Mouse (Mus musculus) forebrain, embryonic 10.5 days (tissue): ENCODE results near the gene Aftph. TPM values are rescaled to one million over a fixed set of nuclear protein-coding genes. Genes with fewer than 3 reads are reported as not detected.

Experiments used
- DNase-seq: peaks from one replicate; pipeline ENCODE4 v3.0.0-alpha.2; 2017; ENCODE audit warnings: low spot score; ENCODE audit errors: extremely low spot score
- H3K27ac ChIP-seq: fragments of 300-500 bp; sonication (generic); 2 replicates; pipeline ENCODE4 v1.5.1; 2016; ENCODE audit warnings: mild to moderate bottlenecking
- H3K27me3 ChIP-seq: fragments of 300-500 bp; sonication (generic); 2 replicates; pipeline ENCODE4 v1.6.1; 2016; ENCODE audit warnings: mild to moderate bottlenecking; ENCODE audit not compliant: poor library complexity, severe bottlenecking
- H3K36me3 ChIP-seq: fragments of 300-500 bp; sonication (generic); replicated peaks from 2 replicates; pipeline ENCODE4 v1.6.1; 2016; ENCODE audit warnings: mild to moderate bottlenecking, moderate library complexity
- H3K4me1 ChIP-seq: fragments of 300-500 bp; sonication (generic); 2 replicates; pipeline ENCODE4 v1.6.1; 2016
- H3K4me3 ChIP-seq: fragments of 300-500 bp; sonication (generic); 2 replicates; pipeline ENCODE4 v1.5.1; 2016; ENCODE audit warnings: mild to moderate bottlenecking, moderate library complexity
- H3K9me3 ChIP-seq: fragments of 300-500 bp; sonication (generic); 2 replicates; pipeline ENCODE4 v1.6.1; 2016; ENCODE audit warnings: mild to moderate bottlenecking, moderate library complexity
- WGBS: fragments of 180-500 bp; shearing (Covaris S2); methylation state at CpG from one replicate; pipeline ENCODE4 v1.1.7; 2016; 5-methylcytosine and 5-hydroxymethylcytosine counted together
- polyA plus RNA-seq: library from polyadenylated mRNA; unstranded; fragments of >200 nt; fragmentation: Nextera tagmentation; extraction: Ambion mirVana; gene quantifications from 2 replicates; pipeline ENCODE4 v1.2.1, GENCODE M21; 2016

Gene Aftph
- 20.5 and 21.9 TPM in 2 replicates for polyA plus RNA-seq

DNA sequence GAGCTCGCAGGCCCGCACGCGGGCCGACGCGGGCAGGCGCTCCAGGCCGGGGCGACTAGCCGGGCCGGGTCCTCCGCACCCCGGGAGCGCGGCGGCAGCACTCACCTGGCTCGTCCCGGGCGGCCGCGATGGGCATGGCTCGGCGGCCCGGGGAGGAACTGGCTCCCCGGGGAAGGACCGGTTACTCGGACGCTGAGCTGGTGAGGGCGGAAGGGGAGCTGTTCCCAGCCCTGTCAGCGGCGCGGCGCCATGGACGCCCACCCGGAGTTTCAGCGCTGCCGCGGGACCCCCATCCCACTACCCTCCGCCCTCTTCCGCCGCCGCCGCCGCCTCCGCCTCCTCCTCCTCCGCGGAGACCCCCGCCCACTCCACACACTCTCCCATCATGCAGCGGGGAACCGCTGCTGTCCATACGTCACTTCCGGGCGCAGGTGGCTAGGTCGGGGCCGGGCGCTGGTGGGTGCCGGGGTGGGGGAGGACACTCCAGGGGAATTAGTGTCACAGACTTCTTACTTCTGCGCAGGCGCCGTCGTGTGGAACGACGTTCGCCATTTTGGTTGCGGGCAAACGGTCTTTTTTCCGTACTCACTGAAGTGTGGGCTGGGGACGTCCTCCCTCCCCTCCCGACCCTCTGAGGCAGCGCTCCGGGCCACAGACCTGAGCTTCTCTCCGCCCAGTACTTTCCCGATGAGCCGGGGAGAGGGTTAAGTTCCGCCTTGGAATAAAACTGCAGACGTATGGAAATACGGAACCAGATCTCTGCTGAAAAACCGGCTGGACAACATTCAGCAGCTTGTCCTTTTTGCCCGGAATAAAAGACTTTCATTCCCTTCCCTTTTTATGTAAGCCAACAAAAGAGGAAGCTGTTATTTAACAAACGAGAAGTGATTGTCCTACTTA, at the start of gene Aftph:
Aftph (minus strand) TSS at position 389 of the 900 bp plus-strand sequence.
- H3K4me3 ChIP-seq: peak within 1 kb of the TSS; percentile 97
- under 1% methylated on average over 75 of the region's 81 CpGs for WGBS
- H3K36me3 ChIP-seq: peaks cover 7% of the 10 kb centered on the region; the same call in 1 of the 2 replicates
- DNase-seq: peak; percentile 100
- no peaks in the 10 kb centered on the region for H3K27me3 ChIP-seq
- H3K9me3 ChIP-seq: no peaks in the 10 kb centered on the region
- H3K4me1 ChIP-seq: peaks cover 14% of the 10 kb centered on the region
- peak within 1 kb of the TSS; percentile 91 for H3K27ac ChIP-seq

DNA sequence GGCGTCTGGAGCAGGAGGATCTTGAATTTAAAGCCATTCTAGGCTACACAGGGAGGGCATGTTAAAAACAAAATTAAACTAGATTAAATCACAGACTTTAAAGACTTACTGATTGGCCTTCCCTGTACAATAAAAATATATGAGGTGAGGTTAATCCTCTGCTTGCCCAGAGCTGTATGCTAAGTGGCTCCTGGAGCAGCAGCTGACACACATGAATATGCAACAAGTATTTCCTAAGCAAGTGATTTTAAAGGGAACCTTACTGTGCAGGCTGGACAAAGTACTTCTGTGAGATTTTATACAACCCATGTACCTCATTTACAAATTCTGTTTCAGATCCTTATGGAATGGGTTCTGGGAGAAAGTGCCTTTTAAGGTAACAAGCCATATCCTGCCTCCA, 47.6 kb upstream of the Aftph start:
- Histone ChIP-seq H3K4me3 (no peak overlapping the region), H3K27ac (no peak overlapping the region), H3K9me3 (peaks cover 13% of the 10 kb centered on the region; the same call in 1 of the 2 replicates), H3K36me3 (no peaks in the 10 kb centered on the region), H3K4me1 (0 out of 2 replicates have a peak, but pooled peaks cover 1% of the 10 kb centered on the region), H3K27me3 (no peaks in the 10 kb centered on the region)
- no peak for DNase-seq
- 71% methylated on average over 1 of the region's 1 CpGs for WGBS

DNA sequence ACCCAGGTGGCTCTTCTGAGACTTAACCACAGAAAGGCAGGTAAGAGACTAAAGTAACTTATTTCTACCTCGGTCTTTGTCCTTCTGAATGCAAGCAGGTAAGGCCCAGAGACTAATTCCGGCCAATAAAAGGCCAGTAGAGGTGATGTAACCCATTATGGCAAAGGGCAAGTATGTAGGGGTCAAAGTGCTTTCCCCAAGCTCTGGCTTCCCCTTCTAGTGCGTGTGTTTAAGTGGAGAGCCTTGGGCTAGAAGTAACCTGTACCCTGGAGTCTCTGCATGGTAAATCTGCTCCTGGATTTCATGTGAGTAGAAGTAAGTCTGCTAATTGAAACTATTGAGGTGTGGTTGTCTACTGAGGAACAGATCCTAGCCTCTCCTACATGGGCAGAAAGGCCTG, 46.7 kb upstream of the Aftph start:
- no peaks in the 10 kb centered on the region for H3K4me1 ChIP-seq
- H3K27ac ChIP-seq: no peak overlapping the region
- H3K36me3 ChIP-seq: no peaks in the 10 kb centered on the region
- 75% methylated on average over 3 of the region's 3 CpGs for WGBS
- no peaks in the 10 kb centered on the region for H3K27me3 ChIP-seq
- no peak overlapping the region for H3K4me3 ChIP-seq
- H3K9me3 ChIP-seq: peaks cover 15% of the 10 kb centered on the region; the same call in 1 of the 2 replicates
- DNase-seq: no peak

DNA sequence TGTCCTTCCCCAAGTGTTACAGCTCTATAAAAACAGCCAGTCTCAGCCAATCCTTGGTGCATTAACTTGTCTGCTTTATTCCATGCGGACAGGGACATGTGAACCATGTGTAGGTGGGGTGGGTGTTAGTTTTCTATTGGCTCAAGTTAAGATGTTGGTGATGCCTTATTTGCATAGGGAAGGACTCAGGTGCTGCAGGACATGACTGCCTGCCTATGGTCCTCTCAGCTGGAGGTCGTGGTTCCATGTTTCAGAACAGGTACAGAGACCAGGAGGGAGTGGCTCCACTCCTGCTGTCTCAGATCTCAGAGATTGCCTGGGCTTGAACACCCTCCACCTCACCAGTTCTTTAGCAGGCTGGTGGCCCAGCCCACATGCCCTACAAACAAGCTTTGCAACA, 44.8 kb upstream of the Aftph start:
- Histone ChIP-seq H3K9me3 (peaks cover 15% of the 10 kb centered on the region; the same call in 1 of the 2 replicates), H3K36me3 (no peaks in the 10 kb centered on the region), H3K27me3 (no peaks in the 10 kb centered on the region), H3K4me1 (no peaks in the 10 kb centered on the region), H3K27ac (no peak overlapping the region), H3K4me3 (no peak overlapping the region)
- 74% methylated on average over 2 of the region's 2 CpGs for WGBS
- no peak for DNase-seq

DNA sequence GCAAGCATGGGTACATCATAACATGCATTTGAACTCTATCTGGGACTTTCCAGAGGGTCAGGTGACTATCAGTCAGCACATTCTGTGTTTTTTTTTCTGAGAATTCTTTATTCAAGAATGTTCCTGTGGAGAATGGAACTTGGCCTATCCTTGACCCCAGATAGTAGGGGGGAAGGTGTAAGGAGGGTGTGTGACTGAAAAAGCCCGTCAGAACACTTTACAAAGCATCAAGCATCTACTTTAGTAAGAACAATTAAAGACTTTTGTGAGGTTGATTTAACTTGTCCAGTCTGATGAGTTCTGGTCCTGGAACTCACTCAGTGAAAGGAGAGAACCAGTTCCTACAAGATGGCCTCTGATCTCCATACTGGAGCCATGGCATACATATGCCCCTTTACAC, 43.8 kb upstream of the Aftph start:
- H3K27me3 ChIP-seq: no peaks in the 10 kb centered on the region
- 85% methylated on average over 1 of the region's 1 CpGs for WGBS
- H3K9me3 ChIP-seq: peaks cover 15% of the 10 kb centered on the region; the same call in 1 of the 2 replicates
- no peaks in the 10 kb centered on the region for H3K4me1 ChIP-seq
- no peak overlapping the region for H3K4me3 ChIP-seq
- no peak overlapping the region for H3K27ac ChIP-seq
- no peak for DNase-seq
- H3K36me3 ChIP-seq: no peaks in the 10 kb centered on the region

DNA sequence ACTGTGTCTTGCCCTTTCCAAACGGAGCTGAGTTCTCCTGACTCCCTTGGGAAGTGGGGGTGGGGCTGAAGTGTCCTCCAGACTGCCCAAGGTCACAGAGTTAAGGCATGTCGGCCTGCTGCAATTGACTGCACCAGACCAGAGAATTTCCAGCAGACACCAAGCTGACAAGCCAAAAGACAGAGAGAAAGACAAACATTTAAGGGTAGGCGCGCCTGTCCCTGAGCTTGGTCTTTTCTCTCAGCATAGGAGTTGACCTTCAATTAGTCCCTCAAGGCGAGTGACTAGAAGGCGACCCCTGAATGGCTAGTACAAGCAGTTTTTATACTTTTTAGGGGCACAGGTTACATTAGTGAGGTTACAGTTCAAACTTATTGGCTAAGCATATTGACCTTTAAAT, 43.4 kb upstream of the Aftph start:
- Histone ChIP-seq H3K27ac (no peak overlapping the region), H3K36me3 (no peaks in the 10 kb centered on the region), H3K27me3 (no peaks in the 10 kb centered on the region), H3K9me3 (peaks cover 15% of the 10 kb centered on the region; the same call in 1 of the 2 replicates), H3K4me1 (no peaks in the 10 kb centered on the region), H3K4me3 (no peak overlapping the region)
- WGBS: 91% methylated on average over 6 of the region's 6 CpGs
- no peak for DNase-seq

DNA sequence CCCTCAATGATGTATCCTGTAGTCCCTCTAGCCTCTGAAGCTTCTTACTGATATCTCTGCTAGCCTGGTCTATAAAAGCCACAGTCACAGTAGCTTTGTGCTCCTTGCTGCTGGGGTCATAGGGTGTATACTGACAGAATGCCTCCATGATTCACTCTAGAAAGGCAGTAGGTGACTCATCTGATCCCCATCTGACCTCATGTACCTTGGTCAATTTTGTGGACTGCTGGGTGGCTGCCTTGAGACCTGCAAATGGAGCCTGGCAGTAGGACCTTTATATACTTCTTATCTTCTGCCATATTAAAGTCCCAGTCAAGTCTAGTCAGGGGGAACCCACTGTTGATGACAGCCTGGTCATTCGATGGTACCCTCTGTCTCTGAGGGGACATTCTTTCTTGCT, 42.1 kb upstream of the Aftph start:
- Histone ChIP-seq H3K27me3 (no peaks in the 10 kb centered on the region), H3K36me3 (no peaks in the 10 kb centered on the region), H3K27ac (no peak overlapping the region), H3K4me3 (no peak overlapping the region), H3K9me3 (peaks cover 15% of the 10 kb centered on the region; the same call in 1 of the 2 replicates), H3K4me1 (no peaks in the 10 kb centered on the region)
- 97% methylated on average over 1 of the region's 1 CpGs for WGBS
- peak; percentile 2 for DNase-seq

DNA sequence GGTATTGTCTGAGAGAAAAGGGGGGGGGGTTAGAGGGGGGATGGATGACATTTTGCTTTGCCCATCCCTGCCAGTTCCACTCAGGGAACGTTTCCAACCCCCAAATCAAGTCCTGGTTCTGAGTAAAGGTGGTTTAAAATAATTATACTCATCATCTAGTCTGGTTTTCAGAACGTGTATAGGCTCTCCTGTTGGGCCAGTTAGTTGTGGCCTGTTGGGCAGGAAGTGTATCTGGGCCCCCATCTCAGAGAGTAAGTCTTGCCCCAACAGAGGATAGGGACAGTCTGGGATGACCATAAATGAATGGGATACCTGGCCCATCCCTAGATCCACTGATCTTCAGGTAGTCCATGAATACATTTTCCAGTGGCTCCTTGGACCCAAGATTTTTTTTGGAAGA, 41.2 kb upstream of the Aftph start:
- H3K9me3 ChIP-seq: peaks cover 15% of the 10 kb centered on the region; the same call in 1 of the 2 replicates
- H3K4me3 ChIP-seq: no peak overlapping the region
- H3K4me1 ChIP-seq: no peaks in the 10 kb centered on the region
- no peaks in the 10 kb centered on the region for H3K36me3 ChIP-seq
- H3K27ac ChIP-seq: no peak overlapping the region
- 77% methylated on average over 2 of the region's 2 CpGs for WGBS
- no peaks in the 10 kb centered on the region for H3K27me3 ChIP-seq
- peak; percentile 2 for DNase-seq

DNA sequence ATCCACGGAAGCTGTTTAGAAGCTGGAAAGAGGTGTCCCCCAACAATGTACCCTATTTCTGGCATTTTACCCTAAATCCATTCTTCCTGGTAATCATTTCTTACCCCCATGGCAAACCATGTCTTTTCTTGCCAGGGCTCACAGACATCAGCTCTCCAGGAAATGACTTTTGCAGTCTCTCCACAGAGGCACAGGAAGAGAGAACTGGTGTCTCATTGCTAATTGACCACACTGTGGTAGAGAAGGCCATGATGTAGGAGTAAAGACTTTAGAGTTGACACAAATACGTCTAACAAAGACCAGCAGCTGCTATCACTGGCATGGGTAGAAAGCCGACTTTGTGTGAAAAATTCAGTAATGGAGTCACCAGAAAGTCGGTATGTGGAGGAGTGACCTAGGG, 38.9 kb upstream of the Aftph start:
- Histone ChIP-seq H3K36me3 (no peaks in the 10 kb centered on the region), H3K4me1 (peaks cover 3% of the 10 kb centered on the region; the same call in 1 of the 2 replicates), H3K27me3 (no peaks in the 10 kb centered on the region), H3K27ac (no peak overlapping the region), H3K9me3 (peaks cover 15% of the 10 kb centered on the region; the same call in 1 of the 2 replicates), H3K4me3 (no peak overlapping the region)
- WGBS: 88% methylated on average over 4 of the region's 4 CpGs
- DNase-seq: no peak

DNA sequence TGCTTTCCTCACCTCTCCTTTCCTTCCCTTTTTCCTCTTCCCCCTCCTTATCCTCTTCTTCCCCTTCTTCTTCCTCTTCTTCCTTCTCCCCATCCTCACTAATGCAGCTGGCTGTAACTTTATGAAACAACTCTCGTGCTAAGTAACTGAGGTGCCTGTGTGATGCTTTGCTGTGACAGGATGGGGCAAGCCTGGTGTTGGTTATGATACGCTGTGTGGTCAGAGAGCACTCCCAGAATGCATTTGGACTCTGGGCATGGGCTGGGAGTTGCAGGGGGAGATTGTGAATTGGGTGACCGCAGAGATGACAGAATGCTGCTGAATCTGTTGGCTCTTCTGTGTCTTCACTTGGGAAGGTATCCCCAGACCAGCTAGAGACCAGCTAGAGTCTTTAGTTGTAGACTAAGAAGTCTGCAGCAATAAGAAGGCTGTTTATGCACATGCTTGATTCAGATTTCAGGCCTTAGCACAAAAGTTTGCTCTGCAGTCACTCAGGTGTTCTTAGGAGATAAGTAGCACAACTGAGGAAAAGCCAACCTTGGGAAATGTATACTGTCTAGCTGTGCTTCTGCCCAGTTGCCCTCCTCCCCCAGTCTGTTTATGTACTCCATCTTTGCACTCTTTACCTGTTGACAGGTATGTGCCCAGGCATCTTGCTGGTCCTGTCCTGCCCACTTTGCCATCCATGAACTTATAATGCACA, 37.6 kb upstream of the Aftph start:
- Histone ChIP-seq H3K4me3 (no peak overlapping the region), H3K27me3 (no peaks in the 10 kb centered on the region), H3K27ac (no peak overlapping the region), H3K36me3 (no peaks in the 10 kb centered on the region), H3K9me3 (peaks cover 2% of the 10 kb centered on the region; the same call in 1 of the 2 replicates), H3K4me1 (peaks cover 3% of the 10 kb centered on the region; the same call in 1 of the 2 replicates)
- no peak for DNase-seq
- 78% methylated on average over 3 of the region's 3 CpGs for WGBS

DNA sequence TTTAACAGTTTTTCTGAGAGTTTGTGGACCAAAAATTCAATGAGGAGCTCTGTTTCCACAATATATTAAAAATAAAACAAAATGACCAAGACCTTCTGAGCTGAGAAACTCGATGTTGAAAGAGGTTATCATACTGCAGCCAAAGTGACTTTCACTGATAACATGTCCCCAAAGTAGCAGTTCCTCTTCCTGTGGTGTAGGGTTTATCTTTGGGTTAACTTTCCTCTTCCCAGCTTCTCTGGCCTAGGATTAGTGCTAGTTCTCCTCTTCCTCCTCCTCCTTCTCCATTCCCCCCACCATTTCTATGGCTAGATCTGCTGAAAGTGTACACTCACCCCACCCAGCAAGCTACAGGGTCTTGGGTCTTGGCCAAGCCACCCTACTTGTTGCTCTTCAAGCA, 36.9 kb upstream of the Aftph start:
- no peaks in the 10 kb centered on the region for H3K9me3 ChIP-seq
- H3K4me3 ChIP-seq: no peak overlapping the region
- no peak overlapping the region for H3K27ac ChIP-seq
- 84% methylated on average over 1 of the region's 1 CpGs for WGBS
- no peak for DNase-seq
- no peaks in the 10 kb centered on the region for H3K36me3 ChIP-seq
- H3K27me3 ChIP-seq: no peaks in the 10 kb centered on the region
- peaks cover 3% of the 10 kb centered on the region; the same call in 1 of the 2 replicates for H3K4me1 ChIP-seq

DNA sequence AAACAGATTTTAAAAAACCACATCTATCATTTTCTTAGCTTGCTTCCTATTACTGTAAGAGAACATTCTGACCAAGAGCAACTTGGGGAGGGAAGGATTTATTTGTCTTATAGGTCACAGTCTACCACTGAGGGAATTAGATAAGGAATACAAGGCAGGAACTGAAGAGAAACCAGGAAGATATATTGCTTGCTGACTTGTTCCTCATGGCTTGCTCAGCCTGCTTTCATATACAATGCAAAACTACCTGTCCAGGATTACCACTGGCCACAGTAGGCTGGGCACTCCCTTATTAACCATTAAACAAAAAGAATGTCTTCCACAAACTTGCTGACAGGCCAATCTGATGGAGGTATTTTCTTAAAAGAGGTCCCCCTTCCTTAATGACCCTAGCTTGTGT, 35.3 kb upstream of the Aftph start:
- Histone ChIP-seq H3K27ac (no peak overlapping the region), H3K4me3 (no peak overlapping the region), H3K9me3 (no peaks in the 10 kb centered on the region), H3K36me3 (no peaks in the 10 kb centered on the region), H3K4me1 (peaks cover 9% of the 10 kb centered on the region), H3K27me3 (no peaks in the 10 kb centered on the region)
- no peak for DNase-seq

DNA sequence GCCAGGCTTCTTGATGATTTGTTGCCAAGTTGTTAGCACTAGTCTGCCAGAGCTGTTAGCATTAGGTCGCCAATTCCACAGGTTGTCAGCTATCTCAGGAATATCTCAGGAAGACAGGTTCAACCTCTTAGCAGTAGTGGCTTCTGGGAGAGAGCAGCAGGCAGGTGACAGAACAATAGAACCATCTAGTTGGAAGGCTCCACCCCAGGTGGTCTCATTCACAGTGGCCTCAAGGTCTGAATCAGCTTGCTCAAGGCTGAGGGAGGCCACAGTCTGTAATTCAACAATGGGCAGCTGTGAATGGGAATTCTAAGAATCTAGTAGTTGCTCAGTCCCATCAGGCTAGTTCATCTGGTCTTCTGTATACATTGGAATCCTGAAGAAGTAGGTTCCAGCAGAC, 31.3 kb upstream of the Aftph start:
- Histone ChIP-seq H3K27me3 (no peaks in the 10 kb centered on the region), H3K9me3 (no peaks in the 10 kb centered on the region), H3K27ac (peak overlapping the region; percentile 40; the same call in 1 of the 2 replicates), H3K4me1 (peaks cover 9% of the 10 kb centered on the region), H3K4me3 (no peak overlapping the region), H3K36me3 (no peaks in the 10 kb centered on the region)
- 67% methylated on average over 1 of the region's 1 CpGs for WGBS
- no peak for DNase-seq
